Mouse (Mus musculus) right cerebral cortex, postnatal 36 days (tissue): ENCODE results near the gene Usp17la.
"Not testable (repeated sequence)": the region's sequence is repeated elsewhere in the genome, so short reads cannot be mapped to it uniquely, and the experiment has no call there.

Experiments
- DNase-seq, 2 experiments: peaks; one replicate each; pipeline ENCODE4 v3.0.0; 2022; ENCODE audit warnings: low spot score in 2 of 2, mixed read lengths in 1 of 2

Gene Usp17la

DNA sequence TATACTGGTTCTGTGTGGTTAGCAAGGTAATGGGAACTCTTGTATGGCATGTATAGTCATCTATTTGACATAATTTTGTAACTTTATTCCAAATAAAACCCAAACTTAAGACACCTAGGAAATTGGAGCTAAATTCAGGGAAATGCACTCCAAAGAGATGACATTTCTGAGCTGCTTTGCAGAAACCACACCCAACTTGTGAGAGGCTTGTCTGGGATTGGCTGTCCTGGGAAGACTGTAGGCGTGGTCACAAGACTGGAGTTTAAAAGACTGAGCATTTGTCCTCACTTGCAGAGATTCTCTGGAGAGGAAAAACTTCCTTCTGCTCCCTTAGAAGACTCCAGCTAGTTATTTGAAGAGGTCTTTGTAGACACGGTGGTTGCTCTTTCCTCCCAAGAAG, at the start of gene Usp17la:
Usp17la (plus strand) TSS at position 301 of the 400 bp plus-strand sequence.
- DNase-seq = not testable (repeated sequence)

DNA sequence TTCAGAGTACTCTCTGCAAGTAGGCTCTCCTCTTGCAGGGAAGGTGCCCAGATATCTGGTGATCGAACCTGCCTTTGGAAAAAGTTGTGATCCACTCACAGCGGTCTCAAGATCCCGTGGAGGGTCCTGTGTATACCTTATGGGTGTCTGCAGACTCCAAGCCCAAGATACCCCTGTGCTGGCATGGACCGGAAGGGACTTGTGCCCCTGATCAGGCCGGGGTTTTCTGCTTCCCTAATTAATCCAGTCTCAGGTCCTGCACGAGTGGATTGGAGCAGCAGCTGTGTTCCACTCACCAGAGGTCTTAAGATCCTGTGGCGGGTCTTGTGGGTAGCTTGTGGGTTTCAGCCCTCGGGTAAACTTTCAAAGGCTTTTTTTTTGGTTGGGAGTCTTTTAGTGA, 46.5 kb upstream of the Usp17la start:
- DNase-seq = not testable (repeated sequence)

- DNase-seq = no peak
Measured at GRCm38 (mm10) chr7:104842503-104842902, 14.3 kb upstream of the Usp17la start, which contains the start of gene Usp17lb. Gene Usp17lb (minus strand): TSS chr7:104842603.

DNA sequence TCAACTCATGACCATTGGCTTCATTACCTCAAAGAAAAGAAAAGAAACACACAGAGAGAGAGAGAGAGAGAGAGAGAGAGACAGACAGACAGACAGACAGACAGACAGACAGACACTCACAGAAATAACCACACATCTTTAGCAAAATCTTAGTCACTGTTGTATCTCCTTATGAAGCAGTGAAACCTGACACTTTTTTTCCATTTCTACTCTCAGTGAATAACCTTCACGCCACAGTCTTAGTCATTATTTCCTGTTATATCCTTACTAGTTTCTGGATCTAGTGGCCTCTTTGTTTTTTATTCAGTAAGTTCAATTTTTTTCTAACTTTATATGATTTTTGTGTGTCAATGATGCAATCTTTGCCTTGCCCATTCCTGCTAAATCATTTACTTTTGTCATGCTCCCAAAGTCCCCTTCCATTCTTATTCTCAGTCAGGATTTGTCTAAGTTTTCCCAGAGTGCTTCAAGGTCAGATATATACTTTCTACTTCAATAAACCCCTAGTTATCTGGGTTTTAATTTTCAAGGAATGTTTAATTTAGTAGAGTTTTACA, 13.0 kb upstream of the Usp17la start:
- no peak for DNase-seq

- DNase-seq = not testable (repeated sequence)
Measured at GRCm38 (mm10) chr7:104851546-104851945, 5.3 kb upstream of the Usp17la start.

- no peak for DNase-seq
Measured at GRCm38 (mm10) chr7:104855248-104855750, 1.5 kb upstream of the Usp17la start.

DNA sequence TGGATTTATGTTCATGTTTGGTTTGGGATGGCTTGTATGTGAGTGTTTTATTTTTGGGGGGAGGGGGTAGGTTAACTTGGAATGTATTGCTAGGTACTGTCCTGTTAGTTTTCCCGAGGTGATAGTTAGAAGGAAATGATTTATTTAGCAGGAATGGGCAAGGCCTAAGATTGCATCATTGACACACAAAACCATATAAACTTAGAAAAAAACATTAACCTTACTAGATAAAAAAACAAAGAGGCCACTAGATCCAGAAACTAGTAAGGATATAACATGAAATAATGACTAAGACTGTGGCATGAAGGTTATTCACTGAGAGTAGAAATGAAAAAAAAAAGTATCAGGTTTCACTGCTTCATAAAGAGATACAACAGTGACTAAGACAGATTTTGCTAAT, 874 bp downstream of the Usp17la start:
- no peak for DNase-seq

GRCm38 (mm10) chr7:104861381-104861780, 4.6 kb downstream of the Usp17la start:
- DNase-seq = no peak

DNA sequence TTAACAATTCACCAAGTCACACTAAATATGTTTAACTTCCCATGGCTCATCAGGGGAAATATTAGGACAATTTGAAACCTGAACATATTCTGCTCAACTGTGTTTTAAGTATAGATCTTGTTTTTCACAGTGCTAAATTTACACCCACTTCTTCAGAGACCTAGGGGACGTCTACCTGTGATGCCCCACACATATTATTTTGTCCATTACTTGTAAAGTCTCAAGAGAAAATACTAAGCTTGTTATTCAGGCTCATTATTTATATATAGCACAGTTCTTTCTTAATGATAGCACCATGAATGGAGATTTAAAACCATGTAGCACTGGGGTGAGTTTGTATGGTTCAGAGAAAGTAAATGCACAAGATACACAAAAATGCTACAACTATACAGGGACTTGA, 20.9 kb downstream of the Usp17la start, which contains the start of gene Olfr665:
Olfr665 (plus strand) TSS at position 301 of the 400 bp plus-strand sequence.
- no peak for DNase-seq

- DNase-seq = no peak
Measured at GRCm38 (mm10) chr7:104895852-104896251, 39.0 kb downstream of the Usp17la start, which contains the start of gene Olfr666. Gene Olfr666 (minus strand): TSS chr7:104895952.
